Mouse (Mus musculus): ENCODE data around the gene Tbc1d14. TPM values are rescaled to one million over a fixed set of nuclear protein-coding genes. Genes with fewer than 3 reads are reported as not detected.

Gene Tbc1d14
- total RNA-seq, 1 experiment, result 12.5 TPM

DNA sequence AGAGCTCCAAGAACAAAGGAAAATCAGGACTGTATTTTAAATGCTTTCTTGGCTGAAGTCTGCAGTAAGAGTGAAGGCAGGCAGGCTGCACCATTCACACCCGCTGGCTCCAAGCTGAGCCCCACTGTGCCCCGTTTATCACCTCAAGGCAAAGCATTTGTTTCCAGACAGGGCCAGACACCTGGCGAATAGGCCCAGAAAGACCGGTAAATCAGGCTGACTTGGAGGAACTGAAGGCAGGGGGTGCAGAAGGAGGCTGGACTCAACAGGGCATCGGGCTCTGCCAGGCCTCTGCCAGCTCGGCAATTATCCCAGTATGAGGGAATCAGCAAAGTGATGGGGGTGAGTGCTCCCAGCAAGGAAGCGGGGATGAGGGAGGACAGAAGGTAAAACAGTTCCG is 148.0 kb downstream of the Tbc1d14 start:
- no peak for DNase-seq (ENCODE audit: low read depth, low spot score)
- H3K9ac ChIP-seq (ENCODE audit: insufficient read depth, low read depth, low read length, poor library complexity, severe bottlenecking), result no peak overlapping the region
- no peaks in the 10 kb centered on the region for H3K36me3 ChIP-seq (ENCODE audit: control insufficient read depth, insufficient read depth, low read length, poor library complexity, severe bottlenecking)
- in situ Hi-C loops (cut with MboI; ENCODE audit: low sequenced_read_pairs in 2 of 2, unreplicated experiment in 2 of 2), result no loop called here
- no peak overlapping the region for H3K4me3 ChIP-seq (ENCODE audit: insufficient read depth in 1 of 2, low read depth in 1 of 2, low read length in 2 of 2, poor library complexity in 1 of 2, severe bottlenecking in 1 of 2)
- no peak overlapping the region for H3K27ac ChIP-seq (ENCODE audit: insufficient read depth, low read depth, low read length, poor library complexity, severe bottlenecking)
- H3K4me1 ChIP-seq (ENCODE audit: control insufficient read depth in 2 of 2, insufficient read depth in 2 of 2, low read length in 2 of 2, poor library complexity in 1 of 2), result peaks cover 0 to 4% of the 10 kb centered on the region in 2 experiments; a peak in 1 of 4 replicates
- H3K9me3 ChIP-seq (ENCODE audit: control insufficient read depth, insufficient read depth, low read depth, low read length), result no peaks in the 10 kb centered on the region
- no peak for TF ChIP-seq MAFK (IDR thresholded peaks at IDR 0.05; ENCODE audit: insufficient read depth, low read depth, low read length)
- no peak for TF ChIP-seq CHD2 (IDR thresholded peaks at IDR 0.05; ENCODE audit: low read depth, low read length)
- no peak for TF ChIP-seq ZC3H11A (IDR thresholded peaks at IDR 0.05; ENCODE audit: borderline replicate concordance, low read depth, low read length)
- no peak for TF ChIP-seq HCFC1 (IDR thresholded peaks at IDR 0.05; ENCODE audit: borderline replicate concordance, insufficient read depth, low read length)
- TF ChIP-seq ZNF384 (IDR thresholded peaks at IDR 0.05; ENCODE audit: low read depth, low read length), result no peak

- H3K9me3 ChIP-seq (ENCODE audit: control insufficient read depth, insufficient read depth, low read depth, low read length), result no peaks in the 10 kb centered on the region
- TF ChIP-seq MAFK (IDR thresholded peaks at IDR 0.05; ENCODE audit: insufficient read depth, low read depth, low read length) (no peak), ZNF384 (IDR thresholded peaks at IDR 0.05; ENCODE audit: low read depth, low read length) (no peak), HCFC1 (IDR thresholded peaks at IDR 0.05; ENCODE audit: borderline replicate concordance, insufficient read depth, low read length) (no peak), CHD2 (IDR thresholded peaks at IDR 0.05; ENCODE audit: low read depth, low read length) (no peak), ZC3H11A (IDR thresholded peaks at IDR 0.05; ENCODE audit: borderline replicate concordance, low read depth, low read length) (no peak)
- H3K9ac ChIP-seq (ENCODE audit: insufficient read depth, low read depth, low read length, poor library complexity, severe bottlenecking), result no peak overlapping the region
- in situ Hi-C loops (cut with MboI; ENCODE audit: low sequenced_read_pairs in 2 of 2, unreplicated experiment in 2 of 2), result no loop called here
- H3K36me3 ChIP-seq (ENCODE audit: control insufficient read depth, insufficient read depth, low read length, poor library complexity, severe bottlenecking), result no peaks in the 10 kb centered on the region
- H3K4me3 ChIP-seq (ENCODE audit: insufficient read depth in 1 of 2, low read depth in 1 of 2, low read length in 2 of 2, poor library complexity in 1 of 2, severe bottlenecking in 1 of 2), result no peak overlapping the region
- H3K4me1 ChIP-seq (ENCODE audit: control insufficient read depth in 2 of 2, insufficient read depth in 2 of 2, low read length in 2 of 2, poor library complexity in 1 of 2), result peaks cover 0 to 4% of the 10 kb centered on the region in 2 experiments; a peak in 1 of 4 replicates
- H3K27ac ChIP-seq (ENCODE audit: insufficient read depth, low read depth, low read length, poor library complexity, severe bottlenecking), result no peak overlapping the region
- no peak for DNase-seq (ENCODE audit: low read depth, low spot score)
Observed at GRCm38 (mm10) chr5:36444611-36445010, 148.5 kb downstream of the Tbc1d14 start.

GRCm38 (mm10) chr5:36440741-36441140 is 152.3 kb downstream of the Tbc1d14 start:
- Histone ChIP-seq H3K4me3 (ENCODE audit: insufficient read depth in 1 of 2, low read depth in 1 of 2, low read length in 2 of 2, poor library complexity in 1 of 2, severe bottlenecking in 1 of 2) (no peak overlapping the region), H3K4me1 (ENCODE audit: control insufficient read depth in 2 of 2, insufficient read depth in 2 of 2, low read length in 2 of 2, poor library complexity in 1 of 2) (no peaks in the 10 kb centered on the region; a peak in 1 of 4 replicates), H3K9me3 (ENCODE audit: control insufficient read depth, insufficient read depth, low read depth, low read length) (no peaks in the 10 kb centered on the region), H3K9ac (ENCODE audit: insufficient read depth, low read depth, low read length, poor library complexity, severe bottlenecking) (no peak overlapping the region), H3K27ac (ENCODE audit: insufficient read depth, low read depth, low read length, poor library complexity, severe bottlenecking) (no peak overlapping the region), H3K36me3 (ENCODE audit: control insufficient read depth, insufficient read depth, low read length, poor library complexity, severe bottlenecking) (no peaks in the 10 kb centered on the region)
- TF ChIP-seq ZC3H11A (IDR thresholded peaks at IDR 0.05; ENCODE audit: borderline replicate concordance, low read depth, low read length) (no peak), HCFC1 (IDR thresholded peaks at IDR 0.05; ENCODE audit: borderline replicate concordance, insufficient read depth, low read length) (no peak), ZNF384 (IDR thresholded peaks at IDR 0.05; ENCODE audit: low read depth, low read length) (no peak), CHD2 (IDR thresholded peaks at IDR 0.05; ENCODE audit: low read depth, low read length) (no peak), MAFK (IDR thresholded peaks at IDR 0.05; ENCODE audit: insufficient read depth, low read depth, low read length) (no peak)
- no peak for DNase-seq (ENCODE audit: low read depth, low spot score)
- in situ Hi-C loops (cut with MboI; ENCODE audit: low sequenced_read_pairs in 2 of 2, unreplicated experiment in 2 of 2), result no loop called here

Other genes with a start within 250 kb of the Tbc1d14 start
- 4.7 and 5.4 TPM in 2 replicates for gene Sorcs2, start 195.1 kb downstream of the Tbc1d14 start, total RNA-seq (2012; rRNA removed)
- 40.3 and 45.0 TPM in 2 replicates for gene Grpel1, start 128.3 kb downstream of the Tbc1d14 start, total RNA-seq (2012; rRNA removed)
- gene Tada2b, start 109.0 kb downstream of the Tbc1d14 start, total RNA-seq (2012; rRNA removed), result 4.4 and 6.9 TPM in 2 replicates
- gene Ccdc96, start 108.7 kb downstream of the Tbc1d14 start, total RNA-seq (2012; rRNA removed), result 0.42 and 1.0 TPM in 2 replicates
- gene D5Ertd579e, start 102.7 kb upstream of the Tbc1d14 start, total RNA-seq (2012; rRNA removed), result 19.5 and 21.9 TPM in 2 replicates
- gene Bloc1s4, start 155.4 kb upstream of the Tbc1d14 start, total RNA-seq (2012; rRNA removed), result 18.3 and 19.1 TPM in 2 replicates
- gene Mrfap1, start 203.5 kb upstream of the Tbc1d14 start, total RNA-seq (2012; rRNA removed), result 147 and 238 TPM in 2 replicates
- gene Man2b2, start 237.4 kb upstream of the Tbc1d14 start, total RNA-seq (2012; rRNA removed), result 11.6 and 15.1 TPM in 2 replicates